Mouse (Mus musculus): ENCODE measurements around the gene Peak1. TPM values are rescaled to one million over a fixed set of nuclear protein-coding genes. Genes with fewer than 3 reads are reported as not detected.

The Peak1 gene
- polyA plus RNA-seq, 1 experiment from 2014 or later, result 2.6 TPM

- Histone ChIP-seq H3K9ac (replicated peaks) (no peak overlapping the region), H3K4me1 (ENCODE audit: insufficient read depth) (no peaks in the 10 kb centered on the region), H3K36me3 (replicated peaks; ENCODE audit: insufficient read depth, low read length) (peaks cover 4% of the 10 kb centered on the region; the same call in 1 of the 2 replicates), H3K27me3 (ENCODE audit: insufficient read depth, low read length) (no peaks in the 10 kb centered on the region), H3K27ac (ENCODE audit: low read depth) (no peak overlapping the region), H3K9me3 (ENCODE audit: low read length) (peaks cover 6% of the 10 kb centered on the region), H3K4me3 (ENCODE audit: low read depth, low read length) (no peak overlapping the region), H3K4me2 (ENCODE audit: low read depth, low read length) (no peak overlapping the region)
- DNase-seq (no peak), ATAC-seq (no peak)
- TF ChIP-seq CTCF (IDR thresholded peaks at IDR 0.05; ENCODE audit: low read depth), result no peak
- no peak for TF ChIP-seq EP300 (IDR thresholded peaks at IDR 0.05; ENCODE audit: low read depth)
- WGBS (ENCODE audit: insufficient replicate concordance), result 78% methylated on average over 20 of the region's 20 CpGs
Measured at GRCm38 (mm10) chr9:56257227-56258000, 160.5 kb downstream of the Peak1 start.

DNA sequence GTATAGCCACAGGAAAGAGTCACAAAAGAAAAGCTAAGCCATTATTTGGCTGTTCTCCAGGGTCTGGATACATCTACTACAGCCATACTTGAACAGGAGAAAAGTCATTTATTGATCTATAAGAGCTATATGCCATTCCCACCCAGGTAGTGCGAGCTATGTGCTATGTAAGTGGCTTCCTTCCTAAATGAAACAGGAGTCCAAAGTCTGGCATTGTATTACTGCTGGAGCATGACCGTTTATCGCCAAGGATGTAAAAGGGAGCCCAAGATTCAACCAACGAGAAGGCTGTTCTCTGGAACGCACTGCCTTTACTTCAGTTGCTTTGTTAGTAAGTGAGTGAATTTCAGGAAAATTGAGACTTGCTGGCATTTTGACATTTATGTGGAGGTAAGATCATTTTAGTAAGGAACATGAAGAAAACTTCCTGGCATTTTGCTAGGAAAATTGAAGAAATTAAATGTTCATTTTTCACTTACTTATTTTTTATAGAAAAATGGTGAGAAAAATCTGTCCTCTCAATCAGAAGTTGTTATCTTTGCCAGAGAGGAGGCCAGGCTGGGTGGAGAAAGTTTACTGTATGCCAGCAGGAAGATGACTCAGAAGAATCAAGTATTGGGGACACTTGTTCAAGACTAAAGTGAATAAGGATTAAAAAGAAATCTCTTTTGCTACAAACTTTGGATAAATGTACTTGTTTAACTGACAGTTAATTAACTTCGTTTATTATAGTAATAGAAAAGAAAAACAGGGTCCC is 162.0 kb downstream of the Peak1 start:
- Histone ChIP-seq H3K4me3 (ENCODE audit: low read depth, low read length) (no peak overlapping the region), H3K4me2 (ENCODE audit: low read depth, low read length) (no peak overlapping the region), H3K27ac (ENCODE audit: low read depth) (no peak overlapping the region), H3K9ac (replicated peaks) (no peak overlapping the region), H3K9me3 (ENCODE audit: low read length) (peaks cover 6% of the 10 kb centered on the region), H3K27me3 (ENCODE audit: insufficient read depth, low read length) (no peaks in the 10 kb centered on the region), H3K4me1 (ENCODE audit: insufficient read depth) (no peaks in the 10 kb centered on the region), H3K36me3 (replicated peaks; ENCODE audit: insufficient read depth, low read length) (peaks cover 4% of the 10 kb centered on the region; the same call in 1 of the 2 replicates)
- WGBS (ENCODE audit: insufficient replicate concordance), result 86% methylated on average over 6 of the region's 6 CpGs
- DNase-seq, result no peak
- no peak for ATAC-seq
- TF ChIP-seq CTCF (IDR thresholded peaks at IDR 0.05; ENCODE audit: low read depth) (no peak), EP300 (IDR thresholded peaks at IDR 0.05; ENCODE audit: low read depth) (no peak)

DNA sequence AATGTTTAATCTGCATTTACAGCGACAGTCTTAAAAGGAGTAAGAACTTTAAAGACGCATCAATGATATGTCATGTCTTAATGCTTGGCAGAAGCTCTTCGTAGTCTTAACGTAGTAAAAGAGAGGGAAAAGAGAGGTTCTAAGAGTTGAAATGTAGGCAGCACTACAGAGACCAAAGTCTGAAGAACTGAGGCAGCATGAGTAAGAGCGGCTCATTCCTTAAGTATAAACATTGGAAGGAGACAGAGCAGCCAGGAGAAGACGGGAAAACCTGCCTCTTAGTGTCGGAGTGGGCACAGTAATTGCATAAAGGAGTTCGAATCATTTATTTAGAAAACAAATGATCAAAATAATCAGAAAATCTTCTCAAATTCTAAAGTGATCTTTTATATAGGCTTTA is 173.5 kb downstream of the Peak1 start:
- TF ChIP-seq EP300 (IDR thresholded peaks at IDR 0.05; ENCODE audit: low read depth) (no peak), CTCF (IDR thresholded peaks at IDR 0.05; ENCODE audit: low read depth) (no peak)
- Histone ChIP-seq H3K9ac (replicated peaks) (no peak overlapping the region), H3K27me3 (ENCODE audit: insufficient read depth, low read length) (no peaks in the 10 kb centered on the region), H3K4me1 (ENCODE audit: insufficient read depth) (peaks cover 5% of the 10 kb centered on the region; the same call in 1 of the 2 replicates), H3K27ac (ENCODE audit: low read depth) (no peak overlapping the region), H3K4me3 (ENCODE audit: low read depth, low read length) (no peak overlapping the region), H3K9me3 (ENCODE audit: low read length) (no peaks in the 10 kb centered on the region), H3K4me2 (ENCODE audit: low read depth, low read length) (no peak overlapping the region), H3K36me3 (replicated peaks; ENCODE audit: insufficient read depth, low read length) (peaks cover 6% of the 10 kb centered on the region; the same call in 1 of the 2 replicates)
- ATAC-seq (no peak), DNase-seq (no peak)
- WGBS (ENCODE audit: insufficient replicate concordance), result 85% methylated on average over 8 of the region's 8 CpGs

- 65% methylated on average over 7 of the region's 7 CpGs for WGBS (ENCODE audit: insufficient replicate concordance)
- Histone ChIP-seq H3K9me3 (ENCODE audit: low read length) (no peaks in the 10 kb centered on the region), H3K4me2 (ENCODE audit: low read depth, low read length) (no peak overlapping the region), H3K9ac (replicated peaks) (no peak overlapping the region), H3K4me1 (ENCODE audit: insufficient read depth) (peaks cover 5% of the 10 kb centered on the region; the same call in 1 of the 2 replicates), H3K27ac (ENCODE audit: low read depth) (no peak overlapping the region), H3K36me3 (replicated peaks; ENCODE audit: insufficient read depth, low read length) (peaks cover 6% of the 10 kb centered on the region; the same call in 1 of the 2 replicates), H3K27me3 (ENCODE audit: insufficient read depth, low read length) (no peaks in the 10 kb centered on the region), H3K4me3 (ENCODE audit: low read depth, low read length) (no peak overlapping the region)
- no peak for TF ChIP-seq CTCF (IDR thresholded peaks at IDR 0.05; ENCODE audit: low read depth)
- no peak for TF ChIP-seq EP300 (IDR thresholded peaks at IDR 0.05; ENCODE audit: low read depth)
- ATAC-seq, result no peak
- no peak for DNase-seq
Measured at GRCm38 (mm10) chr9:56243885-56244284, 174.0 kb downstream of the Peak1 start.

- H3K36me3 ChIP-seq (replicated peaks; ENCODE audit: insufficient read depth, low read length), result peaks cover 6% of the 10 kb centered on the region; the same call in 1 of the 2 replicates
- H3K4me1 ChIP-seq (ENCODE audit: insufficient read depth), result peaks cover 5% of the 10 kb centered on the region; the same call in 1 of the 2 replicates
- no peak overlapping the region for H3K9ac ChIP-seq (replicated peaks)
- ATAC-seq (no peak), DNase-seq (no peak)
- H3K27me3 ChIP-seq (ENCODE audit: insufficient read depth, low read length), result no peaks in the 10 kb centered on the region
- H3K27ac ChIP-seq (ENCODE audit: low read depth), result no peak overlapping the region
- no peak overlapping the region for H3K4me2 ChIP-seq (ENCODE audit: low read depth, low read length)
- H3K9me3 ChIP-seq (ENCODE audit: low read length), result no peaks in the 10 kb centered on the region
- WGBS (ENCODE audit: insufficient replicate concordance), result 79% methylated on average over 3 of the region's 3 CpGs
- TF ChIP-seq EP300 (IDR thresholded peaks at IDR 0.05; ENCODE audit: low read depth) (no peak), CTCF (IDR thresholded peaks at IDR 0.05; ENCODE audit: low read depth) (no peak)
- no peak overlapping the region for H3K4me3 ChIP-seq (ENCODE audit: low read depth, low read length)
Measured at GRCm38 (mm10) chr9:56242686-56243085, 175.2 kb downstream of the Peak1 start.

- ATAC-seq, result no peak
- peaks cover 6% of the 10 kb centered on the region; the same call in 1 of the 2 replicates for H3K36me3 ChIP-seq (replicated peaks; ENCODE audit: insufficient read depth, low read length)
- no peaks in the 10 kb centered on the region for H3K9me3 ChIP-seq (ENCODE audit: low read length)
- H3K27ac ChIP-seq (ENCODE audit: low read depth), result no peak overlapping the region
- no peak overlapping the region for H3K4me3 ChIP-seq (ENCODE audit: low read depth, low read length)
- no peak for DNase-seq
- no peaks in the 10 kb centered on the region for H3K27me3 ChIP-seq (ENCODE audit: insufficient read depth, low read length)
- H3K4me2 ChIP-seq (ENCODE audit: low read depth, low read length), result no peak overlapping the region
- H3K4me1 ChIP-seq (ENCODE audit: insufficient read depth), result peaks cover 5% of the 10 kb centered on the region; the same call in 1 of the 2 replicates
- TF ChIP-seq CTCF (IDR thresholded peaks at IDR 0.05; ENCODE audit: low read depth), result no peak
- TF ChIP-seq EP300 (IDR thresholded peaks at IDR 0.05; ENCODE audit: low read depth), result no peak
- H3K9ac ChIP-seq (replicated peaks), result no peak overlapping the region
- WGBS (ENCODE audit: insufficient replicate concordance), result 83% methylated on average over 5 of the region's 5 CpGs
Measured at GRCm38 (mm10) chr9:56241076-56241475, 176.8 kb downstream of the Peak1 start.

Data from liver, postnatal 0 days (tissue).